Mouse (Mus musculus): ENCODE data around the gene Slc13a3. TPM values are rescaled to one million over a fixed set of nuclear protein-coding genes. Genes with fewer than 3 reads are reported as not detected.

Gene Slc13a3
- total RNA-seq, 4 experiments from 2014 or later: 0.09 to 0.69 (median 0.20) TPM

- no peak for DNase-seq (ENCODE audit: low spot score)
These were observed 9.0 kb upstream of the Slc13a3 start for GRCm38 (mm10) chr2:165482003-165482402.

- DNase-seq (ENCODE audit: low spot score): no peak
These were observed 2.8 kb upstream of the Slc13a3 start for GRCm38 (mm10) chr2:165475850-165476249.

- no peak for DNase-seq (ENCODE audit: low spot score)
These were observed 2.4 kb upstream of the Slc13a3 start for GRCm38 (mm10) chr2:165475412-165475811.

GRCm38 (mm10) chr2:165471943-165472342, 1.1 kb downstream of the Slc13a3 start:
- no peak for DNase-seq (ENCODE audit: low spot score)

GRCm38 (mm10) chr2:165470167-165470566, 2.9 kb downstream of the Slc13a3 start:
- DNase-seq (ENCODE audit: low spot score): no peak

GRCm38 (mm10) chr2:165467824-165468452, 5.1 kb downstream of the Slc13a3 start:
- DNase-seq (ENCODE audit: low spot score): peak; percentile 26

- DNase-seq (ENCODE audit: low spot score): no peak
These were observed 13.4 kb downstream of the Slc13a3 start for GRCm38 (mm10) chr2:165459663-165460062.

GRCm38 (mm10) chr2:165458189-165458588, 14.8 kb downstream of the Slc13a3 start:
- DNase-seq (ENCODE audit: low spot score): no peak

GRCm38 (mm10) chr2:165456710-165457109, 16.3 kb downstream of the Slc13a3 start:
- DNase-seq (ENCODE audit: low spot score): no peak

GRCm38 (mm10) chr2:165452730-165453693, 20.0 kb downstream of the Slc13a3 start:
- DNase-seq (ENCODE audit: low spot score): peak; percentile 10

GRCm38 (mm10) chr2:165448475-165448874, 24.6 kb downstream of the Slc13a3 start:
- no peak for DNase-seq (ENCODE audit: low spot score)

- no peak for DNase-seq (ENCODE audit: low spot score)
These were observed 28.2 kb downstream of the Slc13a3 start for GRCm38 (mm10) chr2:165444861-165445260.

- DNase-seq (ENCODE audit: low spot score): no peak
These were observed 30.0 kb downstream of the Slc13a3 start for GRCm38 (mm10) chr2:165442981-165443380.

GRCm38 (mm10) chr2:165441613-165442012, 31.4 kb downstream of the Slc13a3 start:
- no peak for DNase-seq (ENCODE audit: low spot score)

GRCm38 (mm10) chr2:165439613-165440012, 33.4 kb downstream of the Slc13a3 start:
- DNase-seq (ENCODE audit: low spot score): no peak

- DNase-seq (ENCODE audit: low spot score): no peak
These were observed 34.1 kb downstream of the Slc13a3 start for GRCm38 (mm10) chr2:165438881-165439280.

GRCm38 (mm10) chr2:165428694-165429093, 44.3 kb downstream of the Slc13a3 start:
- DNase-seq (ENCODE audit: low spot score): no peak

GRCm38 (mm10) chr2:165420195-165420594, 52.8 kb downstream of the Slc13a3 start:
- DNase-seq (ENCODE audit: low spot score): no peak

GRCm38 (mm10) chr2:165419670-165420111, 53.3 kb downstream of the Slc13a3 start:
- DNase-seq (ENCODE audit: low spot score): no peak

- DNase-seq (ENCODE audit: low spot score): no peak
These were observed 54.5 kb downstream of the Slc13a3 start for GRCm38 (mm10) chr2:165418577-165418976.

GRCm38 (mm10) chr2:165417291-165417690, 55.7 kb downstream of the Slc13a3 start:
- no peak for DNase-seq (ENCODE audit: low spot score)

- no peak for DNase-seq (ENCODE audit: low spot score)
These were observed 57.2 kb downstream of the Slc13a3 start for GRCm38 (mm10) chr2:165415795-165416194.
